Mouse (Mus musculus) heart, postnatal 10 days (tissue): ENCODE measurements around the gene Gm20388. TPM values are rescaled to one million over a fixed set of nuclear protein-coding genes. Genes with fewer than 3 reads are reported as not detected.

Experiments used
- DNase-seq, 2 experiments: peaks; one replicate each; pipeline ENCODE4 v3.0.0; 2021
- intact Hi-C: fragments of 180-260 bp; cut with DNase I; formaldehyde crosslinking; loops from one replicate; pipeline ENCODE4 v1.15.1; 2025
- total RNA-seq, 2 experiments: library from RNA; stranded (reverse); gene quantifications; 2 replicates each; pipeline ENCODE4 v1.2.3; 2021

Gene Gm20388
- total RNA-seq, 2 experiments from 2014 or later = 2.0 to 2.2 TPM

GRCm38 (mm10) chr8:120234866-120235265, 324.2 kb downstream of the Gm20388 start:
- peak in 1 of 2 experiments; percentile 43 for DNase-seq
- intact Hi-C loops = no loop called here

DNA sequence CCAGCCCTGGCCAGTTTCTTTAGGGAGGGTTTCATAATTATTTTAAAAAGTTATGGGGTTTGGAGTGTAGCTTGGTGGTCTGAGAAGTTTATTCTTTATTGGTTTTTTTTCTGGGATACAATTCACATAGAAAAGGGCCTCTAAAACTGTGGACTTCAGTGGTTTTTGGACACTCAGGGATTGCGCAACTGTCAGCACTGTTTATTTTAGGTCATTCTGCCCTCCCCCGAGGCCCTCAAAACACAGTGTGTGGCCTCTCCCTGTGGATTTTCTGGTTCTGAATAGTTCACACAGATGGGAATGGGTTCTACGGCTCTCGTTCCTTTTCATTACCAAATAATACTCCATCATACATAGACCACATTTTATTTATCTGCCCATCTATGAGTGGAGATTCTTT, 332.6 kb downstream of the Gm20388 start:
- no peak for DNase-seq
- intact Hi-C loops = no loop called here

DNA sequence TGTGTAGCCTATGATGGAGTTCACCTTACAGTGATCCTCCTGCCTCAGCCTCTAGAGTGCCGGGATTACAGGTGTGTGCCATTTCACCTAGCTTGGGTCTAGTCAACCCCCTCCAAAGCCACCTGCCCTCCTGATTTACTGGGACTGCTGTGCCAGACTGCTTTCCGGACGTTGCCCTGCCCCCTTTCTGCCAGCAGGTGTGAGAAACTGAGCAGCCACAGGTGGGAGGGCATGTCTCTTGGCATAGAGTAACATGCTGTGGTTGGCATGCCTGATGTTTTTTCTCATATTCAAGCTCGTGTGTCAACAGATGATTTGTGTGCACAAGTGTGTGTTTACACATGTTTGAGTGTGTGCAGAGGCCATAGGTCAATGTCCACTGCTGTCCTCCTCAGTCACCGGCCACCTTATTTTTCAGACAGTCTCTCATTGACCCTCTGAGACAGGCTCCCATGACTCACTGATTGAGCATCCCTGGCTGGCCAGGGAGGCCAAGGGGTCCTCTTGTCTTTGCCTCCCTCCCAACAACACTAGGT, 333.3 kb downstream of the Gm20388 start:
- no peak for DNase-seq
- intact Hi-C loops = no loop called here

DNA sequence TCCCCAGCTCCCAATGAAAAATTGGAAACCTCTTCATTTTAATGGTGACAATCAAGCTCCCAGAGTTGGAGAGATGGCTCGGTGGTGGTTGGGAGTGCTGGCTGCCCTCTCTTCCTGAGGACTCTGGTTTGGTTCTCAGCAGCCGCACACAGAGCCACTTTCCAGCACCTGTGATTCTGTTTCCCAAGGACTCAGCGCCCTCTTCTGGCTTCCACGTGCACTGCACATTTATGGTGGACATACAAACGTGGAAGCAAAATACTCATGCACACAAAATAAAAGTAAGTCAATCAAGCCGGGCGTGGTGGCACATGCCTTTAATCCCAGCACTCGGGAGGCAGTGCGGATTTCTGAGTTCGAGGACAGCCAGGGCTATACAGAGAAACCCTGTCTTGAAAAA, 333.9 kb downstream of the Gm20388 start:
- intact Hi-C loops = no loop called here
- no peak for DNase-seq

- DNase-seq = no peak
- intact Hi-C loops = no loop called here
Measured at GRCm38 (mm10) chr8:120247618-120248017, 337.0 kb downstream of the Gm20388 start.

- intact Hi-C loops = no loop called here
- no peak for DNase-seq
Measured at GRCm38 (mm10) chr8:120248031-120248430, 337.4 kb downstream of the Gm20388 start.

DNA sequence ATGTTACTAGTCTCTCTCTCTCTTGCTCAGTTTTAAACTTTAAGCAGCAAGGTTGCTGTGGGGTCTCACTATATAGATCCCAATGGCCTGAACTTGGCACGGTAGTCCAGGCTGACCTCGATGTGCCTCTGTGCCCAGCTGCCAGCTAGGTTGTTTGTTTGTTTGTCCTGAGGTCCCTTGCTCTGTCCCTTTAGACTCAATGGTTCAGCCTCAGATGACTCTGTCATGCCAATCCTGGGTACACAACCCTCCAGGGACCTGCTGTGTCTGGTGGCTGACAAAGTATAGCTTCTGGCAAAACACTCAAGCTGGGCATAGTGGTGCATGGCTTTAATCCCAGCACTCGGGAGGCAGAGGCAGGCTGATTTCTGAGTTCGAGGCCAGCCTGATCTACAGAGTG, 337.8 kb downstream of the Gm20388 start:
- intact Hi-C loops = no loop called here
- DNase-seq = no peak

DNA sequence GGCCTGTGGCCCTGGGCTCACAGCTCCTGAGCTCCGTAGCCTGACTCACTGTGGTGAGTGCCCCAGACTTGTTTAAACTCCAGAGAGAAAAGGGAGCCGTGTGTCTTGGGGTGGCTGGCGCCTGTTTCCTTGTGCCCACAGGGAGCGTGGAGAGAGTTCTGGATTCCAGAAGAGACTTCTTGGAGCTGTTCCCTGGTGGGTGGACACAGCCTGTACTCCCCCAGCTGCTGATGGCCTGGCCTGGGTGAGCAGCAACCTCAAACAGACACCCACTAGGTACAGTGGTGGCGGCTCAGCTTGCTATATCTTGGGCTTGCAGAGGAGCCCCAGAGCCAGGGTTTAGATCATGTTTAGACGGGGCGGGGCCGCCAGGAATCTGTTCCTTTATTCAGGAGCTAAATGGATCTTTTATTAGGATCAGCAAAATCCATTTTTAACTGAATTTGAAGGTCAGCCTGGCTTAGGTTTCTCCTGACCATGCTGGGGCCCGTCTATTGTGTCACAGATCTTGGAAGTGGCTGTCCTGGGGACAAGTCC, 339.2 kb downstream of the Gm20388 start:
- no peak for DNase-seq

GRCm38 (mm10) chr8:120250750-120251410, 340.2 kb downstream of the Gm20388 start:
- no peak for DNase-seq
- intact Hi-C loops = no loop called here

More for the DNA sequence above, 339.2 kb downstream of the Gm20388 start:
- intact Hi-C loops = no loop called here

GRCm38 (mm10) chr8:120251411-120252035, 340.9 kb downstream of the Gm20388 start:
- intact Hi-C loops = no loop called here
- peak; percentile 62 to 63 for DNase-seq

- intact Hi-C loops = no loop called here
- no peak for DNase-seq
Measured at GRCm38 (mm10) chr8:120253626-120254025, 343.0 kb downstream of the Gm20388 start.

DNA sequence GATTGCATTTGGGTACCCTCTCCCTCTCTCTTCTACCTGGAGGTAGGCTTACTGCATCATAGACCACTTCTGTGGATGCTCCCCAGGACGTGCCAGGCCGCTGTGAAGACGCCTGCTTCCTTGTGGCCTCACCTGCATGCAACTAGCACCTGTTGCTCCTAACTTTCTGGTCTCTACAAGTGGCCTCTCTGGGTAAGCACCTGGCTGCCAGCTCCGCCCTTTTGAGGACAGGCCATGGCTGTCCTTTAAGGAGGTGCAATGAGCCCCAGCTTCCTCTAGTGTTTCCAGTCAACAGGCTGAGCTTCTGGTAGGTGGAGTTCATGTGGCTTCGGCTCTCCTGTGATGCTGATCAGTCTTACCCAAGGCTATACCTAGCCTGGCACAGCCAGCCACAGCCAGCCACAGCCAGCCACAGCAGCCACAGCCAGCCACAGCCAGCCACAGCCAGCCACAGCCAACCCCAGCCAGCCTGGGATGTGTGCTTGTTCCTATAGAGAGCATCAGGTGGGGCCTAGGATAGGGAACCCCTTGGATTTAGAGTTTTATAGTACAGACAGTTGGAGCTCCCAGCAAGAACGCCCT, 344.9 kb downstream of the Gm20388 start:
- no peak for DNase-seq
- intact Hi-C loops = no loop called here

- intact Hi-C loops = no loop called here
- peak; percentile 31 to 68 for DNase-seq
Measured at GRCm38 (mm10) chr8:120256958-120257357, 346.3 kb downstream of the Gm20388 start.

- intact Hi-C loops = no loop called here
- DNase-seq = no peak
Measured at GRCm38 (mm10) chr8:120259206-120259605, 348.6 kb downstream of the Gm20388 start.

GRCm38 (mm10) chr8:120260677-120261076, 350.0 kb downstream of the Gm20388 start:
- no peak for DNase-seq

GRCm38 (mm10) chr8:120261338-120262120, 350.9 kb downstream of the Gm20388 start:
- intact Hi-C loops = no loop called here
- no peak for DNase-seq

More at GRCm38 (mm10) chr8:120260677-120261076, 350.0 kb downstream of the Gm20388 start:
- intact Hi-C loops = no loop called here

- intact Hi-C loops = loop anchor here (2.0 kb wide), 1 partner anchor 33 kb away; no protein-coding TSS in a partner anchor
- no peak for DNase-seq
Measured at GRCm38 (mm10) chr8:120263879-120264278, 353.2 kb downstream of the Gm20388 start.

DNA sequence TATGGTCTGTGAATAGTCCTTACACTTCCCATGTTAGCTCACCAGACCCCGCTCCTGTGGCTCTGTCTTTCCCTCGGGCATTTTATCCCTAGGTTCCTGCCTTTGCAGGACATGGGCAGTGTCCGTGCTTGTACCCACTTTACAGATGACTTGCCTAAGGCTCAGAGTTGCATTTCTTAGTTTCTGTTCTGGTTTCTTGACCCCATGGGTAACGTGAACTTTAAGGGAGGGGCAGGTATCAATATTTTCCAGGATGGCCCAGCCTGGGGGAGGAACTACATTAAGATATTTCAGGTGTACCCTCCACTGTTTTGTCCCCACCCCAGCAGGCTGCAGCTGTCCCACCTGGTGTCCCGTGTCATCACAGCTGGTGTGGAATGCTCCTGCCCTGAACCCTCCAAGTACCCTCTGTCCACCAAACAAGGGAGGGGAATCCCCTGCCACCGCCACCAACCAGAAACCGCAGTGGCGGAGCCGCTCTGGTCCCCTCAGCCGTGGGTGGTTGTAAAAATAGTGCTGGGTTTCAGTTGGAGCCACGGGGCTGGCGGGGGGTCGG, 353.8 kb downstream of the Gm20388 start:
- intact Hi-C loops = loop anchor here (2.0 kb wide), 1 partner anchor 34 kb away; no protein-coding TSS in a partner anchor
- DNase-seq = no peak

DNA sequence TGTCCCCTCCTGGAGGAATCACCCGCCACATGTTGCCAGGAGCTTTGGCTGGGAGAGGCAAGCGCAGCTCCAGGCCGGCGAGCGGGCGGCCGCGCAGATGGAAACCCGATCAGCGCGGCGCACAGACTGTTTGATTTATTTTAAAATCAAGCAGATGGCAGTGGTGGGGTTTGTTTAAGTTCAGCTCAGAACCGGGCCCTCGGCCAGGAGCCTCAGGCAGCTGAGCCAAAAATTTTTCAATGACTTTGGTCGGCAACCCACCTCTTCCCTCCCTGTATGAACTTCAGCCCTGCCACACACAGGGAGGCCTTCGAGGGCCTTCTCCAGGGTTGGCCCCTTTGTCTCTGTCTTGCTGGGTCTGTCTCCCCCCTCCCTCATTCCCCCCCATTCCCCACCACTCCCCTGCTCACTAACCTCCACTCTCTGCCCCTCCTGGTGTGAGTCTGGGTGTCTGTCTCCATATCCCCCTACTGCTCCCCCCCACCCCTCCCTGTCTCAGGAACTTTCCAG, 354.4 kb downstream of the Gm20388 start:
- DNase-seq = peak; percentile 78 to 85
- intact Hi-C loops = loop anchor here (2.0 kb wide), 1 partner anchor 34 kb away; no protein-coding TSS in a partner anchor

GRCm38 (mm10) chr8:120265471-120265870, 354.8 kb downstream of the Gm20388 start:
- peak; percentile 84 to 85 for DNase-seq
- intact Hi-C loops = loop anchor here (2.0 kb wide), 1 partner anchor 35 kb away; no protein-coding TSS in a partner anchor
